Mouse (Mus musculus): ENCODE measurements around the gene Crim1.

Crim1 gene

DNA sequence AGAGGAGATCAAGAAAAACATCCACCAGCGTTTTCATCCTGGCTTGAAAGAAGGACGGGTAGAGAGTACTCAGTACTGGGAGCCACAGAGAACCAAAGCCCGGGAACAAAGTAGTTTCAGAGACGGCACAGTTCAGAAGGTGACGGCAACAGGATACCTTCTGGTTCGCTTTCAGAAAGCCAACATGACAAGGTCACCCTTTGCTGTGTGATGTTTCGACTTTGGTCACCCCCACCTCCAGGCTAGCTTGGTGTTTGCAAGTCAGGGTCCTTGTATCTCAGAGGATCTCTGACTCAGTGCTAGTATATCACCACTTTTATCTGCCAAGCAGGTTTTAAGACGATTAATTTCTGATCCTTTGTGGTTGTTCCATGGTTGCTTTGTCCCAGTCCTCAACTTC is 225.0 kb downstream of the Crim1 start:
- no peak for DNase-seq (ENCODE audit: low read depth)
